Mouse (Mus musculus): ENCODE results near the gene Prdx6b. TPM values are rescaled to one million over a fixed set of nuclear protein-coding genes. Genes with fewer than 3 reads are reported as not detected.
A peak's percentile ranks its signal among the peaks of the same experiment; 100 is the strongest.

Gene Prdx6b
- not detected for total RNA-seq (2021)
- long read RNA-seq = 0 reads

DNA sequence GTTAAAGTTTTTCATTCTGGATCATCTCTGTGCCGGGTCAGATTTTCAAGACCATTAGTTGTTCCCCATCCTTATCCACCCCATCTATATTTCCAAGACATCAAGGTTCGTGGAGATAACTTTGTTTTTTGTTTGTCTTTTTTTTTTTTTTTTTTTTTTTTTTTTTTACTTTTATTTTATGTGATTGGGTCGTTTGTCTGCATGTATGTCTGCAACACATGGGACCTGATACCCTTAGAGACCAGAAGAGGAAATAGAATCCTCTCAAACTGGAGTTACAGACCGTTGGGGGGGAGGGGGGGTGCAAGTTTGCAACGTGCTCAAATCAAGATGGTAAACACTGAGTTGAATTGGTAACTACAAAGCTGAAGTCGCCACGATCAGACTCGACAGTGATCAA, at the start of gene Prdx6b:
Prdx6b (plus strand) TSS at position 301 of the 400 bp plus-strand sequence.
- DNase-seq (ENCODE audit: low spot score in 2 of 2) = no peak

GRCm38 (mm10) chr2:80247466-80247865, 44.8 kb upstream of the Prdx6b start:
- DNase-seq (ENCODE audit: low spot score in 2 of 2) = no peak

DNA sequence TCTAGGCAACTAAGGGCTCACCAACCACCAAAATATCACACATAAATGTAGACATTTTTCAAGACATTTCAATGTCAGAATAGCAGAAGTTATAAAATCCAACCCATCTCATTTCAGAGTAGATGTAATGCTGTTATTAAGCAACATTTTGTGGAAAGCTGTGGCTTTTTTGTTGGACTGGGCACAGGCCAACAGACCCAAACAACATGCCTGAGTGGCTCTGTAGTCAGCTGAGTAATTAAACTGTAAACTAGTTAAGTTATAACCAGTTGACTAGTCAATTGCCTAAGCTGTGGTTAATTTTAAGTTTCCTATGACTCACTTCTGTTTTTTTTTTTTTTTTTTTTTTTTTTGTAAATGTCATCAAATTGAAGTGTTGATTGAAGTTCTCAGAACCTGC, 44.4 kb upstream of the Prdx6b start:
- DNase-seq (ENCODE audit: low spot score in 2 of 2) = no peak

- DNase-seq (ENCODE audit: low spot score in 2 of 2) = no peak
Measured at GRCm38 (mm10) chr2:80259888-80260672, 32.2 kb upstream of the Prdx6b start.

GRCm38 (mm10) chr2:80266894-80267293, 25.4 kb upstream of the Prdx6b start:
- DNase-seq (ENCODE audit: low spot score in 2 of 2) = peak; percentile 75 to 80

DNA sequence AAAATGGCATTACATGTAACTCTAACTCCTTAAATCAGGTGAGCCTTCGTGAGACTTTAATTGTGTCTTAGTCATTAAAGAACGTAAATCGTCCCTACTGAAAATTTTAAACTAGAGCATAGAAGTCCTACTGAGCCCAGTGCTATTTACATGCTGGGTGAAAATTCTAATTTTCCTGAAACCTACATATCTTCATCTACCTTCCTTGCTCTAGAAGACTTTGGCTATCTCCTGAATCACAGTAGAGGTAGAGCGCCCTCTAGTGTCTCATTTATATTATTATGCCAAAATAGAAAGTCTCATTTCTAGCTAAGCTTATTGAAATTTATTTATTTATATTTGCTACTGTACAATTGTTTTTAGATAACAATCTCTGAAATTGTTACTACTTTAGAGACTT, 24.2 kb upstream of the Prdx6b start:
- no peak for DNase-seq (ENCODE audit: low spot score in 2 of 2)

DNA sequence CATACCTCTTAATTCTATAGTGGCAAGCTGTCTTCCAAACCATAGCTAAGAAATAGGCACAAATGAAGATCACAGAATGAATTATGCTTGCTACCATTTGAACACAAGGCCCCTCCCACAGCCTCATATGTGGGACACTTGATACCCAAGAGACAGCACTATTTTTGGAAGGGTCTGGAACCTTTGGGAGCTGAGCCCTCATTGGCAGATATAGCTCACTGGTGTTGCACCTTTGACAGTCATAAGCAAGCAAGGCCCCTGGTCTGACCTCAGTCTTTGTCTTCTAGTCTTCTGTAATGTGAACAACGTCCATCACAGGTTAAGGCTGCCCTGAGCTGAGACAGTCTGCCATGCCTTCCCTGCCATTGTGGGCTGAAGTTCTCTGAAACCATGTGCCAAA, 20.8 kb upstream of the Prdx6b start:
- no peak for DNase-seq (ENCODE audit: low spot score in 2 of 2)

GRCm38 (mm10) chr2:80273038-80273437, 19.2 kb upstream of the Prdx6b start:
- DNase-seq (ENCODE audit: low spot score in 2 of 2) = no peak

DNA sequence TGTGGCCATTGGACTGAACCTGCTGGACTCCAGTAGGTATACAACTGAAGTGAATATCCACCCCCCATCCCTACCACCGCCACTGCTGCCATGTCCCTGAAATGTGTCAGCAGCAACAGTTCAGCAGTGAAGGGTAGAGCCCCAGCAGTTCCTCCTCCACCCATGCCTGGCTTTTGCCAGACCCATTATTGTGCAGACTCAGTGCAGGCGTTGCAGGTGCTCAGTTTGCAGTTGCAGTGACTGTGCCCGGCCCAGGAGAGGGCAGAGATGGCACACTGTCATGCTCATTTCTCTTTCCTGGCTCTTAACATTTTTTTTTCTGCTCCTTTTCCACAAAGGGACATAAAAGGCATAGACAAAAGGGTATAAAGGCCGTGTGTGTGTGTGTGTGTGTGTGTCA, 18.5 kb upstream of the Prdx6b start:
- no peak for DNase-seq (ENCODE audit: low spot score in 2 of 2)

DNA sequence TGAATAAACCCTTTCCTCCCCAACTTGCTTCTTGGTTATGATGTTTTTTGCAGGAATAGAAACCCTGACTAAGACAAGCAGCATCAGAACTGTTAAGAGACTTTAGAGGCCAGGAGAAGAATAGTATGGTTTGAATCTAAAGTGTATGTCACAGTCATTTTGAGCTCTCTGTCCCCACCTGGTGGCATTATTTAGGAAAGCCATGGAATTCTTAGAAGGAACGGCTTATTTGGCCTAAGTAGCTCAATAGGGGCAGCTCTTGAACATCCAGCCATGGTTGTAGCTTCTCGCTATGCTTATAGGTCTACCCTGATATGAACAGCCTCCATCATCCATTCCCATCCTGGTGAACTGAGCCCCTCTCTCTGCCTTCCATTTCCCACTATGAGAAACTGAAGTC, 17.1 kb upstream of the Prdx6b start:
- peak; percentile 11 to 26 for DNase-seq (ENCODE audit: low spot score in 2 of 2)

GRCm38 (mm10) chr2:80282214-80282613, 10.1 kb upstream of the Prdx6b start:
- DNase-seq (ENCODE audit: low spot score in 2 of 2) = no peak

DNA sequence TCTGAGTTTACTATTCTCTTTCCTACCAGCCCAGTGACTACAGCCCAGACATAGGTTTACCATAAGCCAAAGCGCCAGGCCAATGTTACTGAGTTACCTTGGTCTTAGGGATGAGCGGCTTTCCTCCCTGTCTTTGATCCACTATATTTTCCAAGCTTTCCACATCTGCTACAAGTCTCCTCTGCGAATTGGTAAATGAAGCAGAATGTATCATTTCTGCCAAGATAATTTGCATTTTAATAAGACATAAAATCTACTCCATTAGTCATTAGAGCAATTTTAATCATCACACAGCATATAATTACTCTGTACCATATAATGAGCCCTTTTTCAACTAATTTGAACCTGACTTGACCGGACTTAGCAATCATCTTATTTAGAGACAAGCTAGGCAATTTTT, 5.9 kb upstream of the Prdx6b start:
- DNase-seq (ENCODE audit: low spot score in 2 of 2) = no peak

- no peak for DNase-seq (ENCODE audit: low spot score in 2 of 2)
Measured at GRCm38 (mm10) chr2:80298334-80298733, 6.1 kb downstream of the Prdx6b start.

GRCm38 (mm10) chr2:80300806-80301205, 8.5 kb downstream of the Prdx6b start:
- DNase-seq (ENCODE audit: low spot score in 2 of 2) = no peak

DNA sequence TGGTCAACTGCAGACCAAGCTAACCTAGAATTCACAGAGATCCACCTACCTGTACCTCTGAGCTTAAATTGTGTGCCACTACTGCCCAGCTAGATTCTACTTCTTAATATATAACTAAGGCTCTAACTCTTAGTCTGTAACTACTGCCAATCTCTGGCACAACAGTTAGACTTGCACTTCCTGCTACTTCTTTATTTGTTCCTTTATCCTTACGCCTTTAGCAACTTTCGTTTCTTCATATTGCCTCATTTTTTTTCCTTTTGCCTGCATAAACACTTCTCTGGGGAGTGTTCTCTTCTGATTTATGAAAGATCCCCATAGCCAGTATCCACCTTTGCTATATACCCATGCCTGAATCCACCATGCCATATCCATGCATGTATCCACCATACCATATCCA, 11.7 kb downstream of the Prdx6b start:
- no peak for DNase-seq (ENCODE audit: low spot score in 2 of 2)

GRCm38 (mm10) chr2:80307701-80308100, 15.4 kb downstream of the Prdx6b start:
- no peak for DNase-seq (ENCODE audit: low spot score in 2 of 2)

DNA sequence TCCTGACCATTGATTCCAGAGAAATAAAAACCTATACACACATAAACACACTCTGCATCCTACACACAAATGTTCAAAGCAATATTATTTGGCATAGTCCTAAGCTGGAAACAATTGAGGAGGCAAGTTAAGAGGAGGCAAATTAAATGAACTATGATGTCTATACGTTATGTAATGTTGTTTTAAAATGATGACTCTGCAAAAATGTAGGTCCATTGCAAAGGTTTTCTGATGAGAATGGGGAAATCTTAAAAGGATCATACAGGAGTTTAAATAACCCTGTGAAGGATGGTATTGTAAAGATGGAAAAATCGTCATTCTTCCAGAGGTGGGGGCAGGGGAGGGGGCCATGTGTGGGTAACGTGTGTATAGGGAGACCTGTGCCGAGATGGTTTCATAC, 17.5 kb downstream of the Prdx6b start:
- no peak for DNase-seq (ENCODE audit: low spot score in 2 of 2)

- no peak for DNase-seq (ENCODE audit: low spot score in 2 of 2)
Measured at GRCm38 (mm10) chr2:80310772-80311171, 18.5 kb downstream of the Prdx6b start.

DNA sequence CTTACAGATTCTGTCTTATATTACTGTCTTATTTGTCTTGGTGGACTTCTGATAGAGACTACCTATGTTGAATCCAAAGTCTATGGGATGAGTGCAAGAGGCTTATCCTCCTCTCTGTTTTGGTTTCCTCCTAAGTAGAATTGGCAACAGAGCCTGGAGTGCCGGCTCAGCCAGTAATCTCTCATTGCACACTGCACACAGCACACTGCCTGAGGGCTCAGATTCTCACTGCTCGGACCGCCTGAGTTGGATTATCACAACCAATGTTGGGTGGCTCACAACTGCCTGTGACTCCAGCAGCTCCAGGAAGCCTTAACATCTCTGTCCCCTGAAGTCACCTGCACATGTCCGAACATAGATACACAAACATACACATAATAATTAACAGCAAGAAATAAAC, 19.1 kb downstream of the Prdx6b start:
- DNase-seq (ENCODE audit: low spot score in 2 of 2) = no peak

GRCm38 (mm10) chr2:80314201-80314600, 21.9 kb downstream of the Prdx6b start:
- DNase-seq (ENCODE audit: low spot score in 2 of 2) = no peak

DNA sequence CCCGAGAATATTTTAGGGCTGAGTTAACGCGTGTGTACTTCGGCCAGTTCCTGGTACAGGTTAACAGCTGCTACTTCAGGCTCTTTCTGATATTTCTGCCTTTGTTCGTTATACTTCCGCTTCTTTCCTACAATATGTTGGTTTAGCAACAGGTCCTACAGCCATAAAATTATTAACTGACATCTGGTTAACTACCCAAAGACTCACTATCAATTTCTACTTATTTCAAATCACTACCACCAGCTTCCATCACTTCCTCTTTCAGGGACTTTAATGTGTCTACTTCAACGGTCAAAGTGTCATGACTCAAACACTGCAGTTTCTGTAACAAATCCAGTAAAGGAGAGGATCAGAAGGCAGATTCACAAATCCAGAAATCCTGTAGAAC, 22.6 kb downstream of the Prdx6b start:
- DNase-seq (ENCODE audit: low spot score in 2 of 2) = no peak

DNA sequence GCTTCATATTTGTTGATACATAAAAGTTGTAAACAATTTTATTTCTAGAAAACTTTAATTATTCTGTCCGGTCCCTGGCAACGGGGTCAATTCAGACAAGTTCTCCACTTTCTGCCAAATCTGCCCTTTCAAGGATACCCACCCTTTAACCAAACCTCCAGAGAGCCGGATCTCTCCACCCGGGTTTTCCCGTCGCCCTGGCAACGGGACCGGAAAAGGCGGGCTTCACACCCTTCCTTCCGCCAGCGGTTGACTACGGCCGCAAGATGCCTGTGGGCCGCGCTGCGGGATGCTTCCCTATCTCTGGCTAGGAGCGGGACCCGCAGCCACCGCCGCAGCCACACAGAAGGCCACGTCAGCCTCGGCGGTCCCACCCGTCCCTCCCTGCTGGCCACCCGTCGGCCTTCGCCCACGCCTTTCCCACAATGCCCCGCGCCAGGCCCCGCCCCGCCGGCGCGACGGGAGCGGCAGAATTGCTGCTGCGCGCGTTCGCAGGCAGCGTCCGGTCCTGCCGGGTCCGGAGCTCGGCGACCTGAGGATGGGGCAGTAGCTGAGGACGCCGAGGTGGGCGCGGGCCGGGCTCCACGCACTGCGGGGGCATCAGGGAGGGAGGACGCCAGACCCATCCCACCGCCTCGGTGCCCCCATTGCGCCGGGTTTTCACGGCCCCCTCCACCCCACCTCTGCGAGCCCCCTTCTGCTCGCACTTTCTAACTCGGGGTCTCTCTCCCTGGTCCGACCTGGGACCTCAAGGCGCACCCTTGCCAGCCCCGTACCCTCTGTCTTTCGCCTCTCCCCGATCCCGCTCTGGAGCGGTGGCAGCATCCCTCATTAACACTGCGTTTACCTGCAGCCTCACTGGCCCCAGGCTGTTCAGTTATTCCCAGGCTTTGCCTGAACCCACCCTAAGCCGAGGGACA, 23.2 kb downstream of the Prdx6b start, which contains the start of gene Dnajc10:
Dnajc10 (plus strand) TSS at position 225 of the 920 bp plus-strand sequence.
- DNase-seq (ENCODE audit: low spot score in 2 of 2) = peak; percentile 85 to 93
